Mouse (Mus musculus): ENCODE measurements around the gene Homer2. TPM values are rescaled to one million over a fixed set of nuclear protein-coding genes. Genes with fewer than 3 reads are reported as not detected.

Homer2 gene
- total and polyA plus RNA-seq, 3 experiments, result 0.08 TPM; not detected in 2

DNA sequence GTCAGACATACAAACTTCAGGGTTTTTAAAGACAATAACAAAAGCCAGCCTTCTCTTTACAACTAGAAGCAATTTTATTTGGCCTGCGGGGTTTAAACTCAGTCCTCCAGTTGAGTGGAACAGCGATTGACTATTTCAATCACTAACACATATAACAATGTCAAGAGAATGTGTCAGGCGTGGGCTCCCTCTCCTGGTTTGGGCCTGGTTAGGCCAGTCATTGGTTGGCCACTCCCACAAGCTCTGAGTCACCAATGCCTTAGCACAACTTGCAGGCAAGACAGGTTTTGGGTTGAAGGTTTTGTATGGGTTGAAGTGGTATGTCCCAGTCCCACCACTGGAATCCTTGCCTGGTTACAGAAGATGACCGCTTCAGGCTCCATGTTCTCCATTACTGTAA lies 36.8 kb upstream of the Homer2 start:
- DNase-seq (ENCODE audit: extremely low read depth), result peak; percentile 47
- dilution Hi-C loops (cut with MboI; ENCODE audit: extremely low pct_ligation_motif_present, extremely low pct_unique_long_range_greater_than_20kb, low sequenced_read_pairs), result no loop called here
- in situ Hi-C loops (cut with MboI; ENCODE audit: low pct_ligation_motif_present, low pct_unique_long_range_greater_than_20kb, low sequenced_read_pairs), result no loop called here

GRCm38 (mm10) chr7:81740010-81740409 lies 32.7 kb upstream of the Homer2 start:
- H3K4me1 ChIP-seq (ENCODE audit: control insufficient read depth in 1 of 2, insufficient read depth in 2 of 2), result no peaks in the 10 kb centered on the region
- TF ChIP-seq MYC (IDR thresholded peaks at IDR 0.05; ENCODE audit: low read depth, low read length), result no peak
- TF ChIP-seq PAX5 (IDR thresholded peaks at IDR 0.05; ENCODE audit: low read length), result no peak
- no peak for TF ChIP-seq CHD2 (IDR thresholded peaks at IDR 0.05; ENCODE audit: low read length)
- no peak for TF ChIP-seq MAZ (IDR thresholded peaks at IDR 0.05; ENCODE audit: low read depth, low read length)
- no peak for TF ChIP-seq POLR2A (IDR thresholded peaks at IDR 0.05; ENCODE audit: low read depth, low read length)
- no peak for TF ChIP-seq EP300 (IDR thresholded peaks at IDR 0.05; ENCODE audit: low read length)
- TF ChIP-seq KAT2A (IDR thresholded peaks at IDR 0.05; ENCODE audit: insufficient replicate concordance, low read length), result no peak
- no peak for TF ChIP-seq GABPA (IDR thresholded peaks at IDR 0.05; ENCODE audit: insufficient replicate concordance, low read depth, low read length)
- no peak for TF ChIP-seq MXI1 (IDR thresholded peaks at IDR 0.05; ENCODE audit: low read depth, low read length)
- no peak for TF ChIP-seq MEF2A (IDR thresholded peaks at IDR 0.05; ENCODE audit: borderline replicate concordance, low read depth, low read length)
- TF ChIP-seq ZKSCAN1 (IDR thresholded peaks at IDR 0.05; ENCODE audit: borderline replicate concordance, low read depth, low read length), result no peak
- no peak for TF ChIP-seq E2F4 (IDR thresholded peaks at IDR 0.05; ENCODE audit: insufficient replicate concordance, low read depth, low read length)
- TF ChIP-seq SMC3 (IDR thresholded peaks at IDR 0.05; ENCODE audit: low read depth, low read length), result no peak
- H3K79me2 ChIP-seq (replicated peaks; ENCODE audit: control insufficient read depth, extremely low read depth, insufficient read depth, poor library complexity, severe bottlenecking), result no peaks in the 10 kb centered on the region
- no peak for DNase-seq (ENCODE audit: extremely low read depth)
- no peaks in the 10 kb centered on the region for H3K36me3 ChIP-seq (replicated peaks in 1 of 2; ENCODE audit: control insufficient read depth in 1 of 2, insufficient read depth in 1 of 2, low read length in 1 of 2)
- no peaks in the 10 kb centered on the region for H3K9me3 ChIP-seq (replicated peaks; ENCODE audit: low read length)
- H3K4me2 ChIP-seq (ENCODE audit: insufficient read depth, low read depth, poor library complexity, severe bottlenecking), result no peak overlapping the region
- dilution Hi-C loops (cut with MboI; ENCODE audit: extremely low pct_ligation_motif_present, extremely low pct_unique_long_range_greater_than_20kb, low sequenced_read_pairs), result no loop called here
- H3K4me3 ChIP-seq (replicated peaks in 1 of 3; ENCODE audit: low read depth in 2 of 3, low read length in 2 of 3, poor library complexity in 1 of 3), result no peak overlapping the region
- no peak overlapping the region for H3K9ac ChIP-seq (ENCODE audit: insufficient read depth, low read depth)
- in situ Hi-C loops (cut with MboI; ENCODE audit: low pct_ligation_motif_present, low pct_unique_long_range_greater_than_20kb, low sequenced_read_pairs), result no loop called here
- peaks cover 12% of the 10 kb centered on the region for H3K27me3 ChIP-seq (replicated peaks)
- no peak overlapping the region for H3K27ac ChIP-seq (ENCODE audit: insufficient read depth, low read depth)

More for the DNA sequence above, 36.8 kb upstream of the Homer2 start:
- TF ChIP-seq ETS1 (conservative IDR thresholded peaks at IDR 0.05; ENCODE audit: low read depth, low read length) (no peak), ZC3H11A (IDR thresholded peaks at IDR 0.05; ENCODE audit: low read depth, low read length) (0 out of 2 replicates have a peak, but pooled peaks have one; percentile 11), SMC3 (IDR thresholded peaks at IDR 0.05; ENCODE audit: low read depth, low read length) (peak; percentile 69), KAT2A (IDR thresholded peaks at IDR 0.05; ENCODE audit: insufficient replicate concordance, low read length) (no peak), CTCF (conservative IDR thresholded peaks at IDR 0.05 in 1 of 2, IDR thresholded peaks at IDR 0.05 in 1 of 2; ENCODE audit: low read depth in 2 of 2, low read length in 2 of 2) (peak in 1 of 2 experiments; percentile 71; a peak in 2 of 4 replicates), RAD21 (IDR thresholded peaks at IDR 0.05; ENCODE audit: low read depth, low read length) (peak; percentile 75)
- no peaks in the 10 kb centered on the region for H3K27me3 ChIP-seq (replicated peaks)
- H3K9me3 ChIP-seq (replicated peaks; ENCODE audit: low read length), result peaks cover 4% of the 10 kb centered on the region
- H3K4me2 ChIP-seq (ENCODE audit: insufficient read depth, low read depth, poor library complexity, severe bottlenecking), result no peak overlapping the region
- H3K9ac ChIP-seq (ENCODE audit: insufficient read depth, low read depth), result no peak overlapping the region
- H3K27ac ChIP-seq (ENCODE audit: insufficient read depth, low read depth), result no peak overlapping the region
- no peak overlapping the region for H3K4me3 ChIP-seq (replicated peaks in 1 of 3; ENCODE audit: low read depth in 2 of 3, low read length in 2 of 3, poor library complexity in 1 of 3)
- no peaks in the 10 kb centered on the region for H3K36me3 ChIP-seq (replicated peaks in 1 of 2; ENCODE audit: control insufficient read depth in 1 of 2, insufficient read depth in 1 of 2, low read length in 1 of 2)
- H3K4me1 ChIP-seq (ENCODE audit: control insufficient read depth in 1 of 2, insufficient read depth in 2 of 2), result no peaks in the 10 kb centered on the region
- H3K79me2 ChIP-seq (replicated peaks; ENCODE audit: control insufficient read depth, extremely low read depth, insufficient read depth, poor library complexity, severe bottlenecking), result no peaks in the 10 kb centered on the region
